Mouse (Mus musculus): Measurements from ENCODE around the gene Ppif. TPM values are rescaled to one million over a fixed set of nuclear protein-coding genes. Genes with fewer than 3 reads are reported as not detected.

Gene Ppif
- polyA plus RNA-seq, 1 experiment from 2014 or later: 37.4 TPM

DNA sequence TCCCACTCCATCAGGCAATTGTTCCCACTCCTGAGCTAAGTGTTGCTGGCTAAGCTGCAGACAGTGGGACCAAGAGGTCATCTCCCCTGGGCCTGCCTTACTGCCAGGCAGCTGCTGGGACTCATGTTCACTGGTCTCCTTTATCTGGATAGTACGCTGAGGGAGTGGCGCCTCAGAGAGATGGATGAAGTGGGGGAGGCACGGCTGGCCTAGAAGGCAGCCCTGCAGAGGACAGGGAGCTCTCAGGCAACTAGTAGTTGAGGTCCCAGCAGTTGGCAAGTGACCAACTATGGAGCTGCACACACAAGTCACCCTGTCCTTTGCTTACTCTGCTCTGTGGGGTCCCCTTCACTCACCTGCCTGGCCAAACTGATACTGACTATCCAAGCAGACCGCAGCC, 16.1 kb downstream of the Ppif start:
- ATAC-seq (ENCODE audit: low FRiP score) (no peak), DNase-seq (ENCODE audit: low spot score, missing footprints) (no peak)
- H3K4me3 ChIP-seq (ENCODE audit: low read depth, low read length): no peak overlapping the region
- no peaks in the 10 kb centered on the region for H3K36me3 ChIP-seq (ENCODE audit: control insufficient read depth, insufficient read depth, low read length)
- no peaks in the 10 kb centered on the region for H3K9me3 ChIP-seq (ENCODE audit: control insufficient read depth, low read length)
- H3K4me2 ChIP-seq: no peak overlapping the region
- WGBS: 80% methylated on average over 4 of the region's 4 CpGs
- no peak overlapping the region for H3K9ac ChIP-seq (ENCODE audit: low read length)
- H3K27me3 ChIP-seq (ENCODE audit: control insufficient read depth, insufficient read depth, low read length): no peaks in the 10 kb centered on the region
- no peak overlapping the region for H3K27ac ChIP-seq (ENCODE audit: low read depth, low read length)
- H3K4me1 ChIP-seq (ENCODE audit: control insufficient read depth, insufficient read depth, low read length): peaks cover 5% of the 10 kb centered on the region; the same call in 1 of the 2 replicates

DNA sequence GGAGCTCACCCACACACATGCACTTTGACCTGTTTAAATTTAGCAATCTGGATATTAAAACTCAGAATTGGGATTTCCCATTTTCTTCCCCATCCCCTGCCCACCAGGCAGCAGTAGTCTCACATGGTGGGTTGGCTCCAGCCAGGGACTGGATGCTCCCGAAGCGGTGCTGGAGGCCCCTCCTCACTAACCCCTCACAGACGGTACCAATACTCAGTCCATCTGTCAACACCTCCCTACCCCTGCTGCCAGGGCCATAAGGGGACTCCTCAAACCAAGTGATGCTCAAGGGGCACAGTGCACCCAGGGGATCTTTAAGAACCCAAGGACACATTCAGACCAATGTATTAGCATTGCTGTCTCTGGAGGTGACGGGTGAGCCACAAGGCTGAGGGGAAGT, 16.7 kb downstream of the Ppif start:
- DNase-seq (ENCODE audit: low spot score, missing footprints): no peak
- Histone ChIP-seq H3K4me1 (ENCODE audit: control insufficient read depth, insufficient read depth, low read length) (peaks cover 5% of the 10 kb centered on the region; the same call in 1 of the 2 replicates), H3K36me3 (ENCODE audit: control insufficient read depth, insufficient read depth, low read length) (no peaks in the 10 kb centered on the region), H3K9ac (ENCODE audit: low read length) (no peak overlapping the region), H3K9me3 (ENCODE audit: control insufficient read depth, low read length) (no peaks in the 10 kb centered on the region), H3K4me2 (no peak overlapping the region), H3K4me3 (ENCODE audit: low read depth, low read length) (no peak overlapping the region), H3K27ac (ENCODE audit: low read depth, low read length) (no peak overlapping the region), H3K27me3 (ENCODE audit: control insufficient read depth, insufficient read depth, low read length) (no peaks in the 10 kb centered on the region)
- 77% methylated on average over 4 of the region's 4 CpGs for WGBS
- no peak for ATAC-seq (ENCODE audit: low FRiP score)

DNA sequence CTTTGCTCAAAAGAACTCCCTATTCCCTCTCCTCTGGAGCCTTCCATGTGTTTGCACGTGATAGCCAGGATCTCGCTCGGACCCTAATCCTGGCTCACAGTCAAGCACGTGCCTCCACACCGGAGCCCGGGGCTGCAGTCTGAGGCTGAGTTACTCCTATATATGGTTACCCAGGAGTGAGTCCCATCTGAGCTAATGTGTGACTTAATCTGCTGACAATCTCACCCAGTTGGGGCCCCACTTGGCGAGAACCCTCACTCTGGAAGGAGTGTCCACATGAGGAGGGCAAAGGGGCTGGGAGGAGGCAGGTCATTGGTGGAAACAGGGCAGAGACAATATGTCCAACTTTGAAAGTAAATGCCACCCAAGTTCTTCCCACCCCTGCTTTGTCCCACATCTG, 17.2 kb downstream of the Ppif start:
- no peak overlapping the region for H3K9ac ChIP-seq (ENCODE audit: low read length)
- H3K4me1 ChIP-seq (ENCODE audit: control insufficient read depth, insufficient read depth, low read length): peaks cover 5% of the 10 kb centered on the region; the same call in 1 of the 2 replicates
- no peak for ATAC-seq (ENCODE audit: low FRiP score)
- 74% methylated on average over 7 of the region's 7 CpGs for WGBS
- no peak overlapping the region for H3K4me3 ChIP-seq (ENCODE audit: low read depth, low read length)
- H3K27ac ChIP-seq (ENCODE audit: low read depth, low read length): no peak overlapping the region
- DNase-seq (ENCODE audit: low spot score, missing footprints): no peak
- no peaks in the 10 kb centered on the region for H3K36me3 ChIP-seq (ENCODE audit: control insufficient read depth, insufficient read depth, low read length)
- H3K4me2 ChIP-seq: no peak overlapping the region
- no peaks in the 10 kb centered on the region for H3K9me3 ChIP-seq (ENCODE audit: control insufficient read depth, low read length)
- no peaks in the 10 kb centered on the region for H3K27me3 ChIP-seq (ENCODE audit: control insufficient read depth, insufficient read depth, low read length)

DNA sequence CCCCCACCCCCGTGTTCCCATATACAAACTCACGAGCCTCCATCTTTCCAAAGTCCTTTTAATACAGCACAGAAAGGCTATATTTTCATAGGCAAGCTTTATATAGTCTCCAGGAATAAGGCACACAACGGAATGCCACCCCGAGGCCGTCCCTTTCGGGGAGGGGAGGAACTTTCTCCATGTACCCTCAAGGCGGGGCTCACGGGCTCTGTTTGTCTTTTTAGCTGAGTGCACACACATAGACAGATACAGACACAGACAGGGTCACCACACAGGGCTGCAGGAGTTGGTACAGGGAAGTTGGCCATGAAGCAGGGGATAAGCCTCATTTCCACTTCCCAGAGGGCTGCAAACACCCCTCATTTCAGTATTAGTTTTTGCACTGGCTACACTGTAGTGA, 17.6 kb downstream of the Ppif start:
- no peak overlapping the region for H3K9ac ChIP-seq (ENCODE audit: low read length)
- WGBS: 60% methylated on average over 8 of the region's 8 CpGs
- no peak for DNase-seq (ENCODE audit: low spot score, missing footprints)
- no peak for ATAC-seq (ENCODE audit: low FRiP score)
- H3K27ac ChIP-seq (ENCODE audit: low read depth, low read length): no peak overlapping the region
- no peak overlapping the region for H3K4me2 ChIP-seq
- H3K27me3 ChIP-seq (ENCODE audit: control insufficient read depth, insufficient read depth, low read length): no peaks in the 10 kb centered on the region
- peaks cover 5% of the 10 kb centered on the region; the same call in 1 of the 2 replicates for H3K4me1 ChIP-seq (ENCODE audit: control insufficient read depth, insufficient read depth, low read length)
- H3K4me3 ChIP-seq (ENCODE audit: low read depth, low read length): no peak overlapping the region
- H3K36me3 ChIP-seq (ENCODE audit: control insufficient read depth, insufficient read depth, low read length): no peaks in the 10 kb centered on the region
- H3K9me3 ChIP-seq (ENCODE audit: control insufficient read depth, low read length): no peaks in the 10 kb centered on the region

DNA sequence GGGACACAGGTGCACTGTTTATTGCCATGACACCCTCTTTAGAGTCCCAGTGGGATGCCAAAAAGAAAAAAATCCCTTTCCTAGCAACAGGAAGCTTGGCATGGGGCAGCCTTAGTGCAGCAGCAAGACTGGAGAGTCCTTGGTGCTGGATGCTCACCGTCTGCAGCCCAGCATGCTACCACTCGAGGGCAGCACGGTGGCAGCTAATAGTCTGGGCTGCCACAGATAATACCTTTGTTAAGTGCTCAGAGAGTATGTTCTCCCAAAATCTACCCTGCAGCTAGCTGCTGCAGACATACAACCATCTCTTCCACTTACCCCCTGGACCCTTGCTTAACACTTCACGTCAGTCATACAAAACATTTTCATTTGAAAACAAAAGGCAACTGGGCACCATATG, 19.5 kb downstream of the Ppif start:
- no peaks in the 10 kb centered on the region for H3K36me3 ChIP-seq (ENCODE audit: control insufficient read depth, insufficient read depth, low read length)
- no peak overlapping the region for H3K4me3 ChIP-seq (ENCODE audit: low read depth, low read length)
- no peak for DNase-seq (ENCODE audit: low spot score, missing footprints)
- peaks cover 7% of the 10 kb centered on the region for H3K4me1 ChIP-seq (ENCODE audit: control insufficient read depth, insufficient read depth, low read length)
- H3K27me3 ChIP-seq (ENCODE audit: control insufficient read depth, insufficient read depth, low read length): no peaks in the 10 kb centered on the region
- H3K4me2 ChIP-seq: no peak overlapping the region
- H3K27ac ChIP-seq (ENCODE audit: low read depth, low read length): no peak overlapping the region
- no peaks in the 10 kb centered on the region for H3K9me3 ChIP-seq (ENCODE audit: control insufficient read depth, low read length)
- 24% methylated on average over 4 of the region's 4 CpGs for WGBS
- ATAC-seq (ENCODE audit: low FRiP score): no peak
- H3K9ac ChIP-seq (ENCODE audit: low read length): no peak overlapping the region

DNA sequence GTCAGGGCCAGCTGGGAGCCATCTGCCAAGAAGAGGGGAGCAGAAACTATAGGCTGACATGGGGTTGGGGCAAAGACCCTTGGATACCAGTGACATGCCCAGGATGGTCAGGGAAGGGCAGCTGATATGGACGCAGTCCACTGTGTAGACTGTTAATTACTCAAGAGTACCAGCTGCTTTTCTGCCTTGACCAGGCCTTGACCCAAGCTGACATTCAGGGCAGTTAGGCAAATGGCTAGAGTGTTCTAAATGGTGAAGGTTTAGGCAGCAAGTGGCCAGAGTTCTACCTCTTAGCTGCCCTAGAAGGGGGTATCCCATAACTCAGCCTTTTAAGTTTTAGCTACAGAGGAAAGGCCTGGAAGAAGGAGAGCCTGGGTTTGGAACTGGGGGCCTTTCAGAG, 22.6 kb downstream of the Ppif start:
- Histone ChIP-seq H3K4me3 (ENCODE audit: low read depth, low read length) (no peak overlapping the region), H3K4me2 (no peak overlapping the region), H3K9me3 (ENCODE audit: control insufficient read depth, low read length) (no peaks in the 10 kb centered on the region), H3K27me3 (ENCODE audit: control insufficient read depth, insufficient read depth, low read length) (no peaks in the 10 kb centered on the region), H3K27ac (ENCODE audit: low read depth, low read length) (no peak overlapping the region), H3K4me1 (ENCODE audit: control insufficient read depth, insufficient read depth, low read length) (peaks cover 2% of the 10 kb centered on the region; the same call in 1 of the 2 replicates), H3K9ac (ENCODE audit: low read length) (no peak overlapping the region), H3K36me3 (ENCODE audit: control insufficient read depth, insufficient read depth, low read length) (no peaks in the 10 kb centered on the region)
- WGBS: 92% methylated on average over 1 of the region's 1 CpGs
- no peak for DNase-seq (ENCODE audit: low spot score, missing footprints)
- no peak for ATAC-seq (ENCODE audit: low FRiP score)

DNA sequence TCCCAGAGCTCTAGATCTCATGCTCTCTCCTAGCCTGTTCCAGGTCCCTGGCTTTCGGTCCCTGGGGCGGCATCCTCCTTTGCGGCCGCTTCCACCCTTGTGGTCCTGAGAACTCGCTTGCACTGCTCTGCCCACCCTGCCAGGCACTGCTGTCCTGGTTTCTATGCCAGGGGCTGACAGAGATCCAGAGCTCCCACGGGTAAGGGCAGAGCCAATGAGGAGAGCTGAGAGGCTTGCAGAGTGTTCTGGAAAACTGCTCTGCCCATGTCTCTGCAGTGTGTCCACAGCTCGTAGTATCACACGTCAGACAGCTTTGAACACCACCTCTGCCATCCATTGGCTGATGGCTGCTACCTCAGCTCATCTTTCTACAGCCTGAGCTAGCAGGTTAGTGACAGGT, 23.8 kb downstream of the Ppif start:
- ATAC-seq (ENCODE audit: low FRiP score): no peak
- 84% methylated on average over 8 of the region's 8 CpGs for WGBS
- no peak overlapping the region for H3K27ac ChIP-seq (ENCODE audit: low read depth, low read length)

DNA sequence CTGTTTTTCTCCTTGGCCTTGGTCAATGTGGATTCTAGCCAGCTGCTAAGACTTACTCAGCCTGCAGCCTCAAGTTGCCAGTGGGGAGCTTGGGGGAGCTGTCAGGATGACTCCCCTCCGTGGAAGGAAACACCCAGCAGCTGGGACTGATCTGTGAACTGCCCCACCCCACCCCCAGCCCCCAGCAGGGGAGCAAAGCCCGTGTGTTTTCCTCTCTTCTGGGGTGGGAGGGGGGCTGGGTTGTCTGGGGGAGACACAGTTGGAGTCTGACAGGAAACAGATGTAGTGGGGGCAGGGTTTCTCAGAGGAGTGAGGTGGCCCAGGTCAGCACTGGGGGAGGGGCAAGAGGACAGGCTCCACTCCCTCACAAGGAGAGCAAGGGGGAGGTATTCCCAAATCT, 24.5 kb downstream of the Ppif start:
- ATAC-seq (ENCODE audit: low FRiP score) (no peak), DNase-seq (ENCODE audit: low spot score, missing footprints) (no peak)
- H3K4me2 ChIP-seq: no peak overlapping the region
- H3K9me3 ChIP-seq (ENCODE audit: control insufficient read depth, low read length): no peaks in the 10 kb centered on the region
- H3K27ac ChIP-seq (ENCODE audit: low read depth, low read length): no peak overlapping the region
- H3K9ac ChIP-seq (ENCODE audit: low read length): no peak overlapping the region
- no peaks in the 10 kb centered on the region for H3K27me3 ChIP-seq (ENCODE audit: control insufficient read depth, insufficient read depth, low read length)
- no peaks in the 10 kb centered on the region for H3K36me3 ChIP-seq (ENCODE audit: control insufficient read depth, insufficient read depth, low read length)
- WGBS: 0% methylated on average over 2 of the region's 2 CpGs
- H3K4me3 ChIP-seq (ENCODE audit: low read depth, low read length): no peak overlapping the region
- peaks cover 2% of the 10 kb centered on the region; the same call in 1 of the 2 replicates for H3K4me1 ChIP-seq (ENCODE audit: control insufficient read depth, insufficient read depth, low read length)

More for the DNA sequence above, 23.8 kb downstream of the Ppif start:
- no peak overlapping the region for H3K4me2 ChIP-seq
- H3K9ac ChIP-seq (ENCODE audit: low read length): no peak overlapping the region
- H3K36me3 ChIP-seq (ENCODE audit: control insufficient read depth, insufficient read depth, low read length): no peaks in the 10 kb centered on the region
- peaks cover 2% of the 10 kb centered on the region; the same call in 1 of the 2 replicates for H3K4me1 ChIP-seq (ENCODE audit: control insufficient read depth, insufficient read depth, low read length)
- H3K9me3 ChIP-seq (ENCODE audit: control insufficient read depth, low read length): no peaks in the 10 kb centered on the region
- H3K4me3 ChIP-seq (ENCODE audit: low read depth, low read length): no peak overlapping the region
- no peaks in the 10 kb centered on the region for H3K27me3 ChIP-seq (ENCODE audit: control insufficient read depth, insufficient read depth, low read length)
- no peak for DNase-seq (ENCODE audit: low spot score, missing footprints)

DNA sequence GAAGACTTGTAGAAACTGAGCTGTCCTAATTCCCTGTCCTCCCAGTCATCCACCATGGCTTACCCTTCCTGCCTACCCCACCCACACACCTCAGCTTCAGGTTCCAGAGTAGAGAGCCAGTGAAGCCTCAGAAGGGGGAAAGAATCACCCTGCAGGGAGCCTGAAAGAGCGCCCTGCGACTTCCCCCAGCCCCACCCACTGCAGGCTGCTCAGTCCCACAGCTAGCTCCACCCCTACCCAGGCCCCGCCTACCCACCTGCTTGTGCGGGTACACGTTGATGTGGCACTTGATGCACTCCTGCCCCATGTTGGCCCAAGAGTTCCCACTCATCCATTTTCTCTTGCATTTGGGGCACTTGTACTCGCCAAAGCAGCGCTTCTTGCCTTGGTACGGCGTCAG, 25.4 kb downstream of the Ppif start:
- H3K36me3 ChIP-seq (ENCODE audit: control insufficient read depth, insufficient read depth, low read length): no peaks in the 10 kb centered on the region
- no peak overlapping the region for H3K27ac ChIP-seq (ENCODE audit: low read depth, low read length)
- H3K4me2 ChIP-seq: no peak overlapping the region
- H3K4me3 ChIP-seq (ENCODE audit: low read depth, low read length): no peak overlapping the region
- H3K9ac ChIP-seq (ENCODE audit: low read length): no peak overlapping the region
- DNase-seq (ENCODE audit: low spot score, missing footprints) (no peak), ATAC-seq (ENCODE audit: low FRiP score) (no peak)
- WGBS: 49% methylated on average over 9 of the region's 9 CpGs
- H3K4me1 ChIP-seq (ENCODE audit: control insufficient read depth, insufficient read depth, low read length): peaks cover 2% of the 10 kb centered on the region; the same call in 1 of the 2 replicates
- no peaks in the 10 kb centered on the region for H3K27me3 ChIP-seq (ENCODE audit: control insufficient read depth, insufficient read depth, low read length)
- H3K9me3 ChIP-seq (ENCODE audit: control insufficient read depth, low read length): no peaks in the 10 kb centered on the region
